Mouse (Mus musculus) ES-E14 (cell line): ENCODE results near the gene Fxyd7.

Source experiments
- CHD2 ChIP-seq: IDR thresholded peaks from 2 replicates; pipeline ENCODE4 v1.6.1; 2014; ENCODE audit warnings: mild to moderate bottlenecking, low read depth, low read length, inconsistent platforms
- HCFC1 ChIP-seq: IDR thresholded peaks from 2 replicates; pipeline ENCODE4 v1.6.1; 2012; ENCODE audit warnings: low read length, inconsistent platforms, borderline replicate concordance; ENCODE audit not compliant: insufficient read depth
- MAFK ChIP-seq: IDR thresholded peaks from 2 replicates; pipeline ENCODE4 v1.6.1; 2014; ENCODE audit warnings: mild to moderate bottlenecking, low read depth, low read length, inconsistent platforms; ENCODE audit not compliant: insufficient read depth
- ZC3H11A ChIP-seq: IDR thresholded peaks from 2 replicates; pipeline ENCODE4 v1.6.1; 2012; ENCODE audit warnings: low read depth, mild to moderate bottlenecking, inconsistent platforms, low read length, borderline replicate concordance
- ZNF384 ChIP-seq: IDR thresholded peaks from 2 replicates; pipeline ENCODE4 v1.6.1; 2012; ENCODE audit warnings: low read depth, low read length, inconsistent platforms

- no peak for TF ChIP-seq MAFK
- no peak for TF ChIP-seq ZC3H11A
- no peak for TF ChIP-seq HCFC1
- TF ChIP-seq ZNF384: no peak
- TF ChIP-seq CHD2: no peak
These were observed 31.7 kb upstream of the Fxyd7 start for GRCm38 (mm10) chr7:31082831-31083588.
